Mouse (Mus musculus) lung, embryonic 16.5 days (tissue): ENCODE results near the gene Cog2. TPM values are rescaled to one million over a fixed set of nuclear protein-coding genes. Genes with fewer than 3 reads are reported as not detected.

Experiments used
- ATAC-seq: fragments of 200-750 bp; cut with Nextera tagmentation; 2 replicates; pipeline ENCODE4 v1.8.0; 2017; ENCODE audit warnings: low read depth, mild to moderate bottlenecking, moderate library complexity
- H3K27ac ChIP-seq: fragments of 300-500 bp; sonication (generic); 2 replicates; pipeline ENCODE4 v1.5.1; 2014; ENCODE audit warnings: mild to moderate bottlenecking, control low read depth, low read length
- H3K27me3 ChIP-seq: fragments of 300-500 bp; sonication (generic); 2 replicates; pipeline ENCODE4 v1.6.1; 2014; ENCODE audit warnings: low read depth, low read length, mixed read lengths; ENCODE audit not compliant: control insufficient read depth, insufficient read depth
- H3K36me3 ChIP-seq: fragments of 300-500 bp; sonication (generic); 2 replicates; pipeline ENCODE4 v1.6.1; 2014; ENCODE audit warnings: low read length; ENCODE audit not compliant: control insufficient read depth, insufficient read depth
- H3K4me1 ChIP-seq: fragments of 300-500 bp; sonication (generic); replicated peaks from 2 replicates; pipeline ENCODE4 v1.6.1; 2014; ENCODE audit warnings: low read length, mixed read lengths; ENCODE audit not compliant: control insufficient read depth, insufficient read depth
- H3K4me2 ChIP-seq: fragments of 300-500 bp; sonication (generic); 2 replicates; pipeline ENCODE4 v1.6.1; 2014; ENCODE audit warnings: low read depth, low read length, control low read depth
- H3K4me3 ChIP-seq: fragments of 300-500 bp; sonication (generic); 2 replicates; pipeline ENCODE4 v1.5.1; 2014; ENCODE audit warnings: mild to moderate bottlenecking, low read length, control low read depth
- H3K9ac ChIP-seq: fragments of 300-500 bp; sonication (generic); 2 replicates; pipeline ENCODE4 v1.6.1; 2014; ENCODE audit warnings: low read length, control low read depth
- H3K9me3 ChIP-seq: fragments of 300-500 bp; sonication (generic); 2 replicates; pipeline ENCODE4 v1.6.1; 2016; ENCODE audit warnings: low read length; ENCODE audit not compliant: control insufficient read depth
- WGBS: fragments of 180-500 bp; shearing (Covaris S2); extraction: QIAGEN DNeasy Blood & Tissue Kit; methylation state at CpG from one replicate; pipeline ENCODE4 v1.1.7; 2014; 5-methylcytosine and 5-hydroxymethylcytosine counted together
- polyA plus RNA-seq: library from polyadenylated mRNA; unstranded; fragments of >200 nt; fragmentation: Nextera tagmentation; extraction: Ambion mirVana; gene quantifications from 2 replicates; pipeline ENCODE4 v1.2.1, GENCODE M21; 2015

Cog2 gene
- polyA plus RNA-seq, 1 experiment from 2014 or later: 36.2 TPM

DNA sequence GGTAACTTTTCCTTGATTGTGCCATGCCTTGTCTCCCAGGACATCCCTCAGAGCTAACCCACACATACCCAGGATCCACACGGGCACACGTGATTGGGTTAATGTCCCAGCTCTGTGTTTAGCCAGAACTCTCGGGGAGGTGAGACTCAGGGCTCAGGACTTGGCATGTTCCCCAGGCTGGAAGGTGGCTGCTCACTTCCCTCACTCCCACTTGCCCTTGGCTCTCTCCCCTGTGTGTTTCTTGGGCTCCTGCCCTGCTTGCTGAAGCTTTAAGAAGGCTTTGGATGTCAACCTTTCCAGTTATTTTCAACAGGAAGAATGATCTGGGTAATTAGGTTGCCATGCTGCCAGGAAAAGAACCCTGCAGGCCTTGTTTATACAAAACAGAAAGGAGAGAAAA lies 26.2 kb upstream of the Cog2 start:
- Histone ChIP-seq H3K27me3 (no peaks in the 10 kb centered on the region), H3K36me3 (no peaks in the 10 kb centered on the region), H3K4me2 (no peak overlapping the region), H3K9me3 (no peaks in the 10 kb centered on the region), H3K9ac (no peak overlapping the region), H3K27ac (no peak overlapping the region), H3K4me1 (no peaks in the 10 kb centered on the region), H3K4me3 (no peak overlapping the region)
- WGBS: 69% methylated on average over 3 of the region's 3 CpGs
- ATAC-seq: no peak

- Histone ChIP-seq H3K9ac (no peak overlapping the region), H3K4me1 (no peaks in the 10 kb centered on the region), H3K27ac (no peak overlapping the region), H3K4me2 (no peak overlapping the region), H3K27me3 (no peaks in the 10 kb centered on the region), H3K9me3 (no peaks in the 10 kb centered on the region), H3K4me3 (no peak overlapping the region), H3K36me3 (no peaks in the 10 kb centered on the region)
- ATAC-seq: no peak
- WGBS: 75% methylated on average over 15 of the region's 15 CpGs
Measured at GRCm38 (mm10) chr8:124494955-124495354, 25.6 kb upstream of the Cog2 start.

GRCm38 (mm10) chr8:124495676-124496075 lies 24.9 kb upstream of the Cog2 start:
- WGBS: 60% methylated on average over 11 of the region's 11 CpGs

DNA sequence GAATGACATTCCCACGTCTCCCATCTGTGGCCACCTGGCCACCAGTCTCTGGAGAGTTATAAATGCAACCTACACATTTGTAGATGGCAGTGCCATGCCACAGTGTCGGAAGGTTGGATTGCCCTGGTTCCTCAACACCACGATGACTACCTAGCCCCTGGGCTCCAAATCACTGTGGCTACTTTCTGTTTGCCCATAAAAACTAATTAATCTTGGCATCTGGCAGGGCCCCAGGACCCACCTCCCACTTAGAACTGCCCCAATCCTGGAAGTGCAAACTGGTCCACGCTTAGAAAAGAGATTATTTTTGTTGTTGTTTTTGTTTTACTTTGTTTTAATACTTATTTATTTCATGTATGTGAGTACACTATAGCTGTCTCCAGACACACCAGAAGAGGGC lies 24.3 kb upstream of the Cog2 start:
- Histone ChIP-seq H3K9me3 (no peaks in the 10 kb centered on the region), H3K4me2 (no peak overlapping the region), H3K27me3 (no peaks in the 10 kb centered on the region), H3K4me3 (no peak overlapping the region), H3K9ac (no peak overlapping the region), H3K36me3 (no peaks in the 10 kb centered on the region), H3K4me1 (no peaks in the 10 kb centered on the region), H3K27ac (no peak overlapping the region)
- no peak for ATAC-seq
- 79% methylated on average over 4 of the region's 4 CpGs for WGBS

More at GRCm38 (mm10) chr8:124495676-124496075, 24.9 kb upstream of the Cog2 start:
- ATAC-seq: no peak
- H3K36me3 ChIP-seq: no peaks in the 10 kb centered on the region
- H3K4me1 ChIP-seq: no peaks in the 10 kb centered on the region
- H3K27me3 ChIP-seq: no peaks in the 10 kb centered on the region
- H3K27ac ChIP-seq: no peak overlapping the region
- H3K4me2 ChIP-seq: no peak overlapping the region
- no peak overlapping the region for H3K9ac ChIP-seq
- no peaks in the 10 kb centered on the region for H3K9me3 ChIP-seq
- H3K4me3 ChIP-seq: no peak overlapping the region

GRCm38 (mm10) chr8:124496871-124497270 lies 23.7 kb upstream of the Cog2 start:
- no peaks in the 10 kb centered on the region for H3K4me1 ChIP-seq
- no peak overlapping the region for H3K4me3 ChIP-seq
- H3K9ac ChIP-seq: no peak overlapping the region
- WGBS: 96% methylated on average over 5 of the region's 5 CpGs
- no peak for ATAC-seq
- no peak overlapping the region for H3K4me2 ChIP-seq
- H3K9me3 ChIP-seq: no peaks in the 10 kb centered on the region
- H3K36me3 ChIP-seq: no peaks in the 10 kb centered on the region
- no peak overlapping the region for H3K27ac ChIP-seq
- no peaks in the 10 kb centered on the region for H3K27me3 ChIP-seq

- Histone ChIP-seq H3K36me3 (no peaks in the 10 kb centered on the region), H3K9ac (no peak overlapping the region), H3K4me1 (no peaks in the 10 kb centered on the region), H3K4me3 (no peak overlapping the region), H3K27me3 (no peaks in the 10 kb centered on the region), H3K9me3 (no peaks in the 10 kb centered on the region; the same call in 1 of the 2 replicates), H3K27ac (no peak overlapping the region), H3K4me2 (no peak overlapping the region)
- ATAC-seq: no peak
Measured at GRCm38 (mm10) chr8:124498398-124498797, 22.2 kb upstream of the Cog2 start.

- Histone ChIP-seq H3K27ac (no peak overlapping the region), H3K27me3 (no peaks in the 10 kb centered on the region), H3K36me3 (no peaks in the 10 kb centered on the region), H3K9ac (no peak overlapping the region), H3K9me3 (no peaks in the 10 kb centered on the region; the same call in 1 of the 2 replicates), H3K4me2 (no peak overlapping the region), H3K4me3 (no peak overlapping the region), H3K4me1 (no peaks in the 10 kb centered on the region)
- 56% methylated on average over 7 of the region's 7 CpGs for WGBS
- no peak for ATAC-seq
Measured at GRCm38 (mm10) chr8:124499236-124499937, 21.2 kb upstream of the Cog2 start.

- no peaks in the 10 kb centered on the region for H3K27me3 ChIP-seq
- no peak overlapping the region for H3K4me3 ChIP-seq
- H3K36me3 ChIP-seq: no peaks in the 10 kb centered on the region
- no peaks in the 10 kb centered on the region; the same call in 1 of the 2 replicates for H3K9me3 ChIP-seq
- no peak overlapping the region for H3K9ac ChIP-seq
- ATAC-seq: no peak
- H3K27ac ChIP-seq: no peak overlapping the region
- H3K4me2 ChIP-seq: no peak overlapping the region
- WGBS: 77% methylated on average over 5 of the region's 5 CpGs
- no peaks in the 10 kb centered on the region for H3K4me1 ChIP-seq
Measured at GRCm38 (mm10) chr8:124499938-124500239, 20.7 kb upstream of the Cog2 start.

DNA sequence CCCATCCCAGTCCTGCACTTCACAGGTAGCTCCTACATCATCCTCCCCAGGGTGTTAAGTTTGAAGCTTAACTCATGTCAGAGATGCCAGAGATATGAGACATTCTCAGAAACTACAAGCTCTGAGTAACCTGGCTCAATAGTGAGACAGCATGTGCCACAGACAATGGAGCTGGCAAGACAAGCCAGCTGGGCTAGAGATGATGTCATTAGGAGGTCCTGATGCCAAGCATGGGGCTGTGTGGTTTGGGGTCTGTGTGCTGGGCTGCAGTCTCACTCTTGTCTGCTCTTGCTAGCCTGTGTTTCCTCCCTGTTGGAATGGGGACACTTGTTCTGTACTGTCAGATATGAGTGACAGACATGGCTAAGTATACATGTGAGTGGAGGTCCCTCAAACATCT lies 14.9 kb upstream of the Cog2 start:
- no peak overlapping the region for H3K4me2 ChIP-seq

More for the DNA sequence above, 14.9 kb upstream of the Cog2 start:
- no peaks in the 10 kb centered on the region for H3K27me3 ChIP-seq
- no peaks in the 10 kb centered on the region; the same call in 1 of the 2 replicates for H3K9me3 ChIP-seq
- no peaks in the 10 kb centered on the region for H3K36me3 ChIP-seq
- no peak for ATAC-seq
- no peak overlapping the region for H3K27ac ChIP-seq
- H3K4me3 ChIP-seq: no peak overlapping the region
- no peak overlapping the region for H3K9ac ChIP-seq
- no peaks in the 10 kb centered on the region for H3K4me1 ChIP-seq
